Mouse (Mus musculus): ENCODE measurements at regions not wholly inside any gene's neighbourhood (a gene's known extent, or its start where the extent isn't known, plus 50 kb on each side); places are given as distances from the start of the nearest gene placed in this dataset.

GRCm38 (mm10) chr6:140290109-140290508 is 133.7 kb upstream of the Plekha5 start:
- 65% methylated on average over 13 of the region's 13 CpGs for WGBS
- DNase-seq (ENCODE audit: low spot score), result no peak
- Histone ChIP-seq H3K27me3 (replicated peaks; ENCODE audit: low read depth, poor library complexity, severe bottlenecking) (no peaks in the 10 kb centered on the region), H3K9me3 (no peaks in the 10 kb centered on the region), H3K27ac (replicated peaks) (no peak overlapping the region), H3K36me3 (replicated peaks) (no peaks in the 10 kb centered on the region), H3K4me3 (no peak overlapping the region), H3K4me1 (peaks cover 8% of the 10 kb centered on the region; the same call in 1 of the 2 replicates)

- no peaks in the 10 kb centered on the region for H3K36me3 ChIP-seq (replicated peaks)
- 49% methylated on average over 8 of the region's 8 CpGs for WGBS
- H3K27me3 ChIP-seq (replicated peaks; ENCODE audit: low read depth, poor library complexity, severe bottlenecking), result no peaks in the 10 kb centered on the region
- H3K4me1 ChIP-seq, result peaks cover 8% of the 10 kb centered on the region; the same call in 1 of the 2 replicates
- no peaks in the 10 kb centered on the region for H3K9me3 ChIP-seq
- DNase-seq (ENCODE audit: low spot score), result no peak
- H3K27ac ChIP-seq (replicated peaks), result no peak overlapping the region
- no peak overlapping the region for H3K4me3 ChIP-seq
Measured at GRCm38 (mm10) chr6:140288799-140289198, 135.1 kb upstream of the Plekha5 start.

GRCm38 (mm10) chr6:140282285-140282577 is 141.6 kb upstream of the Plekha5 start:
- Histone ChIP-seq H3K9me3 (no peaks in the 10 kb centered on the region), H3K4me3 (no peak overlapping the region), H3K27me3 (replicated peaks; ENCODE audit: low read depth, poor library complexity, severe bottlenecking) (no peaks in the 10 kb centered on the region), H3K36me3 (replicated peaks) (no peaks in the 10 kb centered on the region), H3K27ac (replicated peaks) (no peak overlapping the region; the same call in 1 of the 2 replicates), H3K4me1 (peaks cover 14% of the 10 kb centered on the region)
- no peak for DNase-seq (ENCODE audit: low spot score)
- WGBS, result 77% methylated on average over 7 of the region's 7 CpGs

GRCm38 (mm10) chr6:140281488-140282284 is 142.2 kb upstream of the Plekha5 start:
- Histone ChIP-seq H3K4me3 (no peak overlapping the region), H3K27me3 (replicated peaks; ENCODE audit: low read depth, poor library complexity, severe bottlenecking) (no peaks in the 10 kb centered on the region), H3K4me1 (peaks cover 14% of the 10 kb centered on the region), H3K9me3 (no peaks in the 10 kb centered on the region), H3K27ac (replicated peaks) (no peak overlapping the region; the same call in 1 of the 2 replicates), H3K36me3 (replicated peaks) (no peaks in the 10 kb centered on the region)
- WGBS, result 57% methylated on average over 17 of the region's 17 CpGs
- no peak for DNase-seq (ENCODE audit: low spot score)

GRCm38 (mm10) chr6:140280817-140281475 is 142.9 kb upstream of the Plekha5 start:
- Histone ChIP-seq H3K27ac (replicated peaks) (no peak overlapping the region), H3K9me3 (no peaks in the 10 kb centered on the region), H3K36me3 (replicated peaks) (no peaks in the 10 kb centered on the region), H3K27me3 (replicated peaks; ENCODE audit: low read depth, poor library complexity, severe bottlenecking) (no peaks in the 10 kb centered on the region), H3K4me1 (peaks cover 14% of the 10 kb centered on the region), H3K4me3 (no peak overlapping the region)
- 60% methylated on average over 9 of the region's 9 CpGs for WGBS
- DNase-seq (ENCODE audit: low spot score), result no peak

- H3K36me3 ChIP-seq (replicated peaks), result no peaks in the 10 kb centered on the region
Measured at GRCm38 (mm10) chr6:140279736-140280370, 144.0 kb upstream of the Plekha5 start.

GRCm38 (mm10) chr6:140278750-140279149 is 145.1 kb upstream of the Plekha5 start:
- Histone ChIP-seq H3K27me3 (replicated peaks; ENCODE audit: low read depth, poor library complexity, severe bottlenecking) (no peaks in the 10 kb centered on the region), H3K4me3 (no peak overlapping the region), H3K9me3 (no peaks in the 10 kb centered on the region), H3K36me3 (replicated peaks) (no peaks in the 10 kb centered on the region), H3K27ac (replicated peaks) (no peak overlapping the region), H3K4me1 (peaks cover 14% of the 10 kb centered on the region)
- 72% methylated on average over 5 of the region's 5 CpGs for WGBS
- no peak for DNase-seq (ENCODE audit: low spot score)

More at GRCm38 (mm10) chr6:140279736-140280370, 144.0 kb upstream of the Plekha5 start:
- H3K27ac ChIP-seq (replicated peaks), result no peak overlapping the region
- no peaks in the 10 kb centered on the region for H3K27me3 ChIP-seq (replicated peaks; ENCODE audit: low read depth, poor library complexity, severe bottlenecking)
- H3K9me3 ChIP-seq, result no peaks in the 10 kb centered on the region
- no peak for DNase-seq (ENCODE audit: low spot score)
- WGBS, result 86% methylated on average over 8 of the region's 8 CpGs
- H3K4me3 ChIP-seq, result no peak overlapping the region
- H3K4me1 ChIP-seq, result peaks cover 14% of the 10 kb centered on the region

GRCm38 (mm10) chr6:140270592-140270991 is 153.3 kb upstream of the Plekha5 start:
- no peak for DNase-seq (ENCODE audit: low spot score)
- Histone ChIP-seq H3K9me3 (no peaks in the 10 kb centered on the region), H3K27me3 (replicated peaks; ENCODE audit: low read depth, poor library complexity, severe bottlenecking) (no peaks in the 10 kb centered on the region), H3K4me3 (no peak overlapping the region), H3K4me1 (peaks cover 15% of the 10 kb centered on the region), H3K27ac (replicated peaks) (no peak overlapping the region), H3K36me3 (replicated peaks) (no peaks in the 10 kb centered on the region)
- WGBS, result 76% methylated on average over 6 of the region's 6 CpGs

GRCm38 (mm10) chr6:140268315-140269070 is 155.4 kb upstream of the Plekha5 start:
- Histone ChIP-seq H3K9me3 (no peaks in the 10 kb centered on the region), H3K36me3 (replicated peaks) (no peaks in the 10 kb centered on the region), H3K4me3 (no peak overlapping the region), H3K27ac (replicated peaks) (peak overlapping the region; percentile 35; the same call in 1 of the 2 replicates), H3K27me3 (replicated peaks; ENCODE audit: low read depth, poor library complexity, severe bottlenecking) (no peaks in the 10 kb centered on the region), H3K4me1 (peaks cover 15% of the 10 kb centered on the region)
- DNase-seq (ENCODE audit: low spot score), result peak; percentile 36
- WGBS, result 27% methylated on average over 11 of the region's 11 CpGs

GRCm38 (mm10) chr6:140263920-140264319 is 159.9 kb upstream of the Plekha5 start:
- Histone ChIP-seq H3K27me3 (replicated peaks; ENCODE audit: low read depth, poor library complexity, severe bottlenecking) (no peaks in the 10 kb centered on the region), H3K36me3 (replicated peaks) (no peaks in the 10 kb centered on the region), H3K4me1 (peaks cover 12% of the 10 kb centered on the region), H3K9me3 (no peaks in the 10 kb centered on the region), H3K27ac (replicated peaks) (no peak overlapping the region), H3K4me3 (no peak overlapping the region)
- 7% methylated on average over 1 of the region's 1 CpGs for WGBS
- DNase-seq (ENCODE audit: low spot score), result no peak

- H3K4me3 ChIP-seq, result no peak overlapping the region
- no peak for DNase-seq (ENCODE audit: low spot score)
- no peaks in the 10 kb centered on the region for H3K27me3 ChIP-seq (replicated peaks; ENCODE audit: low read depth, poor library complexity, severe bottlenecking)
- no peak overlapping the region for H3K27ac ChIP-seq (replicated peaks)
- no peaks in the 10 kb centered on the region for H3K9me3 ChIP-seq
- WGBS, result 98% methylated on average over 1 of the region's 1 CpGs
- no peaks in the 10 kb centered on the region for H3K4me1 ChIP-seq
- H3K36me3 ChIP-seq (replicated peaks), result no peaks in the 10 kb centered on the region
Measured at GRCm38 (mm10) chr6:140261813-140262212, 162.0 kb upstream of the Plekha5 start.

- no peak overlapping the region for H3K27ac ChIP-seq (replicated peaks)
- no peaks in the 10 kb centered on the region for H3K9me3 ChIP-seq
- no peaks in the 10 kb centered on the region for H3K36me3 ChIP-seq (replicated peaks)
- DNase-seq (ENCODE audit: low spot score), result no peak
- no peaks in the 10 kb centered on the region for H3K27me3 ChIP-seq (replicated peaks; ENCODE audit: low read depth, poor library complexity, severe bottlenecking)
- WGBS, result 93% methylated on average over 3 of the region's 3 CpGs
- no peaks in the 10 kb centered on the region for H3K4me1 ChIP-seq
- no peak overlapping the region for H3K4me3 ChIP-seq
Measured at GRCm38 (mm10) chr6:140258761-140259160, 165.1 kb upstream of the Plekha5 start.

Data from embryonic facial prominence, embryonic 10.5 days (tissue).